Mouse (Mus musculus) kidney, postnatal 14 days (tissue): ENCODE results near the gene Smim22.

ENCODE experiments used
- DNase-seq: peaks from one replicate; pipeline ENCODE4 v3.0.0; 2022; ENCODE audit warnings: mixed read lengths

Smim22 gene

DNA sequence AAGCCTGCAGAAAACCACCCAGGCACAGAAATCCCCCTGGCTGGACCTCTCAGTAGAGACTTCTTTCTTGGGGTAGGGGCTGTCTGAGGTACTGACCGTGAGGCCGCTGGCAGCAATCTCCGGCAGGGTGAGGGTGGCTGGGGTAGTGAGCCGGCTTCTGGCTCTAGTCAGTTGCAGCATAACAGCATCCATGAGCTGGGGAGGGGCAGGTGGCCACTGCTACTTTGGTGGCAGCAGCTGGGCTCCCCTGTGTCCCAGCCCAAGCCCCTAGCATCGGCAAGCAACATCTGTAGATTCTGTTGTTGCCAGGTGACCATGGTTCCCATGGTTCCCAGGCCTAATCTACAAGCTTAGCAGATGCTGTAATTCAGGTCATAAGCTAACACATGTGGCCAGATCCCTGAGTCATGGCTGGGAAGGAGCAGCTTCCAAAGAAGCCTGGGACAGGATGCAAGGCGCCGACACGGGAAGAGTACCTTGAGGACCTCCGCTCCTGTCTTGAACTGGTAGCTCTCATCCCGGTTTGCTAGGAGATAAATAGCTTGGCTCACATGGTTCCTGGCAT is 3.4 kb downstream of the Smim22 start:
- DNase-seq, result no peak

DNA sequence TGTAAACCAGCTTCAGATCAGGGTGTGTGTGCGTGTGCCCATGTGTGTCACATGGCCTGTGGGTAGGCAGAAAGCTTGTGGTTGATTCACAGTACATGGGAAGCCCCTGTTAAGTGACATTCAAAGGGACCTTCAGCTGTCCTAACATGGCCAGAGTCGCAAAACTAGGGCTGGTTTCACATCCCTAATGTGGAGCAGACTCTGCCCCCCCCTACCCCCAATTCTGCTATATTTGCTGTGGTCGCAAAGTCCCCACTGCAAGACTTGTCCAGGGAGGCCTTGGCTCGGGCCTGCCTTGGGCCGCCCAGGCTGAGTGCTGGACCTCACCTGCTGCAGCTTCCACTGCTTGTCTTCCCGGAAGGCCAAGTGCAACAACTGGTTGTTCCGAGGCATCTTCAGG is 4.2 kb downstream of the Smim22 start:
- DNase-seq, result no peak

DNA sequence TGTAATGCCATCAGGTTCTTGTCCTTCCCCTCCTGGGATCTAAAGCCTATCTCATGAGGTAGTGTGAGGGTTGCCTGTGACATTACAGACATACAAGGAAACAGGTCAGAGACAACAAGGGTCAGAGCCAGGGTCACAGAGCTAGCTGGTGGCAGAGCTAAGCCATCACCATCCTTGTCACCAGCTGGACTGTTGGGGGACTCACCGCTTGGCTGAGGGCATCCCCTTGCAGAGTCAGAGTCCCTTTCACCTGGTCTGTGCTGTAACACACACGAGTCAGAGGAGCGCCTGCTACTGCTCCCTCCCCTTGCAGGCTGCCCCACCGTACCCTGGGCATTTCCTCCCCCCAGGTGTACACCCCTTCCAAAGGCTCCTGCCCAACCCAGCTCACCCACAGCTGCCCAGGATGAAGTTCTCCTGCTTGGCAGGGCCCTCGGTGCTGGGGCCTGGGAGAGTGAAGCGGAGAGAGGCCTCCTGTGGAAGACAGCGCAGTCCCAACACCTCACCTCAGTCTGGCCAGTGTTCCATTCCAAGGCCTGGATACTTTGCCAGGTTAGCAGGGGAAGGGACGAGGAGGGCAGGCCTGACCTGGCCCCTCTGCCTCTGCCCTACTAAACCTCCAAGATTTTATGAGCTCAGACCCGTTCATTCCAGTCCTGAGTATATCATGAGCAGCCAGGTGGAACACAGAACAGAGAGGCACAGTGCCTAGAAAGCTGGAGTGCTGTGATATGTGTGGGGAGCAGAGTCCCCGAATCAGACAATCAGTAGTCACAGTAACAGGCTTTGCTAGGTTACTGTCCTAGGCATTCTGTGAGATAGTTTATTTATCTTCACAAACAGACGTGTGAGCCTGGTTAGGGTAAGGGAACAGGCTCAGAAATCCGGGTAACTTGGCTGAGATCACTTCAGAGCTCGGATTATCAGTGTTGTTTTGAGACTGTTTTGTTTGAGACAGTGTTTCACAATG is 5.2 kb downstream of the Smim22 start:
- peak; percentile 66 for DNase-seq

DNA sequence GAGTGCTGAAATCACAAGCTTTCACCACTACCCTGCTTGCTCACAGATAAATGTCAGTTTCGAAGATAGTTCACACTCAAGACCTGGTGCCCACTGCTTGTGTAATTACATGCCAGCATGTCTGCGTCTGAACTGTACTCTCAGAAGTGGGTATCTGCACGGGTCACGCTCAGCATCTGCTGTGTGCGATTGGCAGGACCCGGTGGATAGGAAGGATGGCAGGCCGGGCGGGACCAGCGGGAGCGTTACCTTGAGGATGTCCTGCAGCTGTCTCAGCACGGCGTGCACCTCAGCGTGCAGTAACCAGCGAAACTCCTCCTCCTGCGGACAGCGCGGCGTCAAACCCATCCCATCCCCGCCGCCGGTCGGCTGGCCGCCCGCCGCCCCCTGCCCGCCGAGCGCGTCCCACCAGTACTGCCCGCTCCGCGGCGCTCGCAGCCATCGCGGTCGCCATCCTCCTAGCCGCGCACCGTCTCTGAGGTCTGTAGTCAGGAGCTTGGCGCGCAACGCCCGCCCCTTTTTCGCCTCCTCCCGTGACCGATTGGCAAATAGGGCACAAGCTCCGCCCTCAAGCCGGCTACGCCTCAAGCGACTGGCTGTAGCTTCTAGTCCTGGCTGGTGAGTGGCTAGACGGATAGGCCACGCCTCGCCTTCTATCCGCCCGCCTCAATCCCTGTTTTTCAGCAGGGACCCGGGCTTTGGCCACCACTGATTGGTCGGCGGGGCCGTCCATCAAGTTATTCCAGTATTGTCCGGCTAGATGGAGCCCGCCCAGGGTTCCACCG is 6.2 kb downstream of the Smim22 start, which contains the start of gene Rogdi:
Gene Rogdi, minus strand, starts transcription at position 500 of the 785 bp plus-strand sequence.
- DNase-seq, result peak; percentile 99

DNA sequence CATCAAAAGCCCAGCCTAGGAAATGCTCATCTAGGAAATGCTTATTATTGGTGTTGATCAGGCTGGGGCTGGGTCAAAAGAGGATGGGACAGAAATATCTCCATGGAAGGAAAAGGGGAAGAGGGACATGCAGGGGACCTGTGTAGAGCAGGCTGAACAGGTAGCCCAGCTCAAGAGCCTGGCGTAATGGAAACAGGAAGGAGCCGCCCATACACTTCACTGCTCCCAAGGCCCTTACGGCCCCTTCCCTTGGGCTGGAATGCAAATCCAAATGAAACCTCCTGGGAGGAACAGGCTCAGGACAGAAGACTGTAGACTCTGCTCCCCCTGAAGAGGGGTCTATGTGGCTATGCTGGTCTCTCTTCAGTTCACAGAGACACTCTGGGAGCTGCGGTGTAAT is 7.5 kb downstream of the Smim22 start:
- DNase-seq, result no peak

DNA sequence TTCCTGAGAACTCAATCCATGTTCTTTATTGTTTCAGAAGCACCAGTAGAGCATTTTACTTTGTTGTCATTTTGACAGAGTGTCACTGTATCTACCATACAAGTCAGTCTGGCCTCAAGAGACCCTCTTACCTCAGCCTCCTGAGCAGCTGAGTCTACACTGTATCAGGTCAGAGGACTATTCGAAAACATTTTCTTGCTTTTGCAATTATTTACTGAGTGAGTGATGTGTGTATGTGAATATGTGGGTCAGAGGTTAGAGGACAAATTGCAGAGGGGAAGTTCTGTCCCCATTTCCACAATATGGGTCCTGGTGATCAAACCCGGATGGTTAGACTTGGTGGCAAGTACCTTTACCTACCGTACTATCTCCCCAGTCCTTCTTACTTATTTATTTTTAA is 16.9 kb downstream of the Smim22 start:
- DNase-seq, result no peak

DNA sequence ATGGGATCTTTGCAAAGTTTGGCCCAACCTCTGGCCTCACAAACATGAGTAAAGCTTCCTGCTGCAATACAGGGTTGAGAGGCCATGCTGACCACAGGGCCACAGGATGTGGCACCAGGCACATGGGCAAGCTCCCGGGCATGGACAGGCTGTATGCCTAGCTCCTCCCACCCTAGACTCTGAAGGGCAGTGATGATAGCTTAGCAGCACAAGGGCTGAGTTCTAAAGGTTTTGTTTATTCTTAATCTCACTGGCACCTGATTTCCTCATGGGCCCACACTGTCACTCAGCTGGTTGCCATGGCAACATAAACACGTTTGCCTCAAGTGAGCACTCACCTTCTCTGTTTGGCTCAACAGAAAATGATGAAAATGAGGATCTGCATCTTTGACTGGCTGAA is 22.8 kb downstream of the Smim22 start:
- DNase-seq, result no peak

DNA sequence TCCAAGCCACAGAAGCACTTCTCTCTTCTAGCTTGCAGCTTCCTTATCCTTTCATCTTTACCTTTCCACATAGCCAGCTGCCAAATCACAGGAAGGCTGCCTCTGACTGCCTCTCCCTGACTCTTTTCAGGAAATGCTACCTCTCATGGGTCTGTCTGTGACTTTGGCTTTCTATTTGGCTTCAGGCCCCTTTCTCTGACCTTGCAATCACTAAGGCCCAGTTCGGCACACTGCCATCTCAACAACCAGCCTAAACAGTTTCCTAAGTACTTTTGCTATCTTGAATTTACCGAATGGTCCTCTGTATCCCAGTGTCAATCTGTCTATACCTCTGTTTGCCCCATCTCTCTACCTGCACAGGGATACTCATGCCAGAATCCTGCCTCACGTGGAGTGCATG is 28.5 kb downstream of the Smim22 start:
- DNase-seq, result no peak

DNA sequence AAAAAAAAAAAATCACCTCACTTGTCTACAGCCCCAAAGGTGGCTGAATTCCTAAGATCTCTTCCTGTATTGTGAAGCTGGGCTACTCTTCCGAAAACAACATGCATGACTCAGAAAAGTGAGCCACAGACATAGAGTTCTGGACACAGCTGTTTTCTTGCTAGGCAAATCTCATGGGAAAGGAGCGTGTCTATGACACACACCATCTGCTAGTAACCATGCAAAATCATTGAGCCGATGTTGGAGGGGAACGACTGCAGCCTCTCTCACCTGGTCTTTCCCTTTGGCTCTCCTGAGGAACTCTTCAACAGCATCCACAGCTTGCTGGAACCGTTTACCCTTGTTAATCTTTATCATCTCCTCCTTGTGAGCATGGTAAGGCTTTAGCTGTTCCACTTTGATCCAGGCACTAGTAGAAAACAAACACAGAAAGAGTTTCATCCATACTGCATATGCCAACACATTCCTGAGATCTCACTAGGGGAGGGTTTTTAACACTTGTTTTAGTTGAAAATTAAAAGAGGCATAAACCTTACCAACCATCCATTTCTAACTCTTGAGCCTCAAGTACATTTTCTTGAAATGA is 29.7 kb downstream of the Smim22 start:
- peak; percentile 20 for DNase-seq

DNA sequence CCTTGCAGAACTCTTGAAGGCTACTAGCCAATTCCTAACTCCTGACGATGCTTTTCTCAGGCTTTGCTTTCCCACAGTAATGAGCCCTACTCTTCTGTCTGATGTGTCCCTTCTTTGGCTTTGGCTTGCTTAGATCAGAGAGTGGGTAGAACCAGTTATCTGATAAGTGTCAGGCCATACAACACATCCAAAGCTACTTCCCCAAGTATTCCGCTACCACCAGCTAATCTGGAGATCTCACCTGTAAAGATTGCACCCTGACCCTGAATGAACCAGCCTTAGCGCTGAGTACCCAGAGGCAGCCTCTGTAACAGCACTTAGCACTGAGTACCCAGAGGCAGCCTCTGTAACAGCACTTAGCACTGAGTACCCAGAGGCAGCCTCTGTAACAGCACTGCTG is 38.2 kb downstream of the Smim22 start:
- no peak for DNase-seq

DNA sequence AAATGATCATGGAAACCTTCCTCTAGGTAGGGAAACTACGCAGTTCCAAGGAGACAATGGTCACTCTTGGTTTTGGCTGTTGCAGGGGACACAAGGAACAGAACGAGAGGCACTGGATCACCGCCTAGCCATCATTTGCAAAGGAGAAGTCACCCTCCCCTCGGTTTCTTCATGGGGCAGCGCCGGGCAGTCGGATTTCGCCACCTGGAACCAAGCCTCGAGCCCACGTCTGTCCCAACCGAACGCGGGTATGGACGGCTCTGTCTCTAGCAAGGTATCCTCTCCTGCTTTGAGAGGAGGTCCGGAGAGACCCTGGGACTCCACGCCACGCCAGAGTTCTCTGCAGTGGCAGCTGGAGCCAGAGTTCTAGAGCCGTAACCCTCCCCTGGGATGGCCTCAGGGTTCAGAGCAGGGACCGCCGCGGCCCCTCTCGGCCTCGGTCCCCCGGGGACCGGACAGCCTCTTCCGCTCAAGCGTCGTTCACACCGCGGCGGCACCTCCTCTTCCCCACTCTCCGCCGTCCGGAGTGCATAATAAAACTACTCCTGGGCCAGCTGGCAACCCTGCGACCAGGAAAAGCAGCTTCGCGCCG is 42.2 kb downstream of the Smim22 start:
- no peak for DNase-seq

DNA sequence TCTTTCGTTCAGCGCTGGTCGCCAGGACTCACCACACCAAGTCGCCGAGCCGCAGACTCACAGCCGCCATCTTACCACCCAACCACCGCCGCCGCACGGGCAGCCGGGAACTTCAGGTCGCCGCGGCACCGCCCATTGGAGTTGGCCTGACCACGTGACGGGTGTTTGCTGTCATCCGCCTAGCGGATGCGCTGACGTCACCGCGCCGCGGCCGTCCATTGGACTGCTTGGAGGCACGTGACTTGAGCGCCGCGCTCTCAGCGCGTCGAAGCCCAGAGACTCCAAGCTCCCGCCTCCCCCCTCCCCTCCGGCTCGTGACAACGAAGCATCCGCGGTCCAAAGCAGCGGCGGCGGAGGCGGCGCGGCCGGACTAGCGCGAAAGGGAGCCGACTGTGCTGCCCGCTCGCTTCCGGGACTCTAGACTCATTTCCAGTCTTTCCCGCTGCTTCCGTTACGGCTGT is 42.7 kb downstream of the Smim22 start, which contains the start of the genes Glyr1 and Ubn1:
Gene Glyr1, minus strand, starts transcription at position 90 of the 461 bp plus-strand sequence.
Gene Ubn1, plus strand, starts transcription at position 284 of the 461 bp plus-strand sequence.
- DNase-seq, result peak; percentile 100

DNA sequence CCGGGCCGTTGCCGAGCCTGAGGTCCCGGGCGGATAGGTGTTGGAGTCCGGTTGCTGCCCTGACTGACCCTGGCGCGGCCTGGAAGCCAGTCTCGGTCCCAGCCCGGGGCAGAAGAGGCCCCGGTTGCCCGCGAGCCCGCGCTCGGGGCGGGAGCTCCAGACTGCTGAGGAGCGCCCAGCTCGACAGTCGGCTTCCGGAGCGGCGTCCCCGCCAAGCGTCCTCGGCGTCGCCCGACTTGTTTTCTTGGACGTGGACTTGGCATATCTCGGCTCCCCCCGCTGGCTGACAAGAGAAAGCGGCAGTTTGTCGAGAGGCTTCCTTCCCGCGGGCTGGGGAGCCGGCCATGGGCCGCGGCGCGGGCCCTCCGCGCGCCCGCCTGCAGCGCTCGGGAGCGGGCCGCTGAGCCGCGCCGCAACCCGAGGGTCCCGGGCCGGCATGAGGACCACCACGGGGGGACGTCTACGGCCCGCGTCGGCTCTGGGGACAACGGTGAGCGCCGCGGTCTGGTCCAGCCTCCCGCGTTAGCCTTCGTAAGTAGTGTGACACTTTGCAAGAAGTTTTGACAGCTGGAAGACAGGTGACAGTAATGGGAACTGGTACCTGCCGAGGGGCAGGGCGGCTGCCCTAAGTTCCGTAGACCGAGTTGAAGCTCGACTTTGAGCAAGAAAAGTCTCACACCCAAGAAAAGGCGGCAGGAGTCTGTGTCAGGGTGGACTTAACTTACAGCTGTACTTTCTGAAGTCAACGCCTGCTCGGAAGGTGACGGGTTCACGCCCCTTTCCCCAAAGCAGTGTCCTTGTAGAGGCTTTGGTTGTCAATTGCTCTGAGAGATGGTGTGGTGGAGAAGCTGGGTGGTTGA is 43.4 kb downstream of the Smim22 start:
- peak; percentile 89 for DNase-seq
